ENCODE assay signal across 17 mouse cellular contexts in genomic region chr17:63812586-63812985, GRCm38 (mm10). TPM values are rescaled to one million over a fixed set of nuclear protein-coding genes. Genes with fewer than 3 reads are reported as not detected.
DNase-seq lines count a peak whose midpoint lies in the region; ATAC-seq and TF ChIP-seq lines count a peak whose summit lies in the region.
"Had no signal": no experiment of that assay in that cellular context is flagged by ENCODE, and none has a peak within 500 bp of the region (broad histone marks: within the 10 kb centered on the region; RNA-seq: fewer than 3 reads in every experiment).

No protein-coding gene starts in this region.

- no peak overlapping the region for H3K4me3 ChIP-seq in hindbrain, embryonic 12.5 days
- no peak overlapping the region for H3K4me3 ChIP-seq in hindbrain, embryonic 16.5 days (ENCODE audit: low read length)
- H3K4me3 ChIP-seq: embryonic facial prominence, embryonic 15.5 days; layer of hippocampus, adult 2 months; neural tube, embryonic 12.5 days had no signal

- no peak for TF ChIP-seq CTCF in brain, embryonic 14.5 days (IDR thresholded peaks at IDR 0.05; ENCODE audit: borderline replicate concordance, extremely low read depth, insufficient read depth, insufficient read length)

- H3K9me3 ChIP-seq in hindbrain, embryonic 12.5 days (replicated peaks): no peaks in the 10 kb centered on the region
- H3K9me3 ChIP-seq in hindbrain, embryonic 16.5 days (ENCODE audit: control insufficient read depth, low read length): no peaks in the 10 kb centered on the region
- H3K9me3 ChIP-seq: embryonic facial prominence, embryonic 15.5 days; neural tube, embryonic 12.5 days had no signal

- H3K4me2 ChIP-seq in hindbrain, embryonic 12.5 days (replicated peaks): no peak overlapping the region
- no peak overlapping the region for H3K4me2 ChIP-seq in hindbrain, embryonic 16.5 days (ENCODE audit: low read length)
- H3K4me2 ChIP-seq: embryonic facial prominence, embryonic 15.5 days; neural tube, embryonic 12.5 days had no signal

- 0 out of 2 replicates have a peak, but pooled peaks have one; percentile 15 for ATAC-seq in hindbrain, embryonic 12.5 days (ENCODE audit: low FRiP score)
- no peak for ATAC-seq in hindbrain, embryonic 16.5 days
- ATAC-seq: intestine, embryonic 16.5 days had no signal

- DNase-seq in cerebellum, postnatal 14 days: peak; percentile 34 to 52
- DNase-seq in cerebellum, adult 11 months: no peak
- DNase-seq in lung, postnatal 10 days: peak; percentile 30
- DNase-seq in lung, postnatal 36 days: no peak
- DNase-seq in brain, embryonic 14.5 days (ENCODE audit: low read depth): peak; percentile 70
- DNase-seq: cerebellum, postnatal 36 days; kidney, postnatal 14 days; liver; lung, postnatal 14 days; right cerebral cortex, postnatal 25 days; thymus, postnatal 36 days had no signal

- H3K4me1 ChIP-seq in hindbrain, embryonic 12.5 days: peaks cover 6% of the 10 kb centered on the region; the same call in 1 of the 2 replicates
- peaks cover 2% of the 10 kb centered on the region; the same call in 1 of the 2 replicates for H3K4me1 ChIP-seq in hindbrain, embryonic 16.5 days (ENCODE audit: control insufficient read depth, insufficient read depth, low read depth, low read length)
- H3K4me1 ChIP-seq: embryonic facial prominence, embryonic 15.5 days; neural tube, embryonic 12.5 days had no signal

- no peaks in the 10 kb centered on the region for H3K27me3 ChIP-seq in hindbrain, embryonic 12.5 days
- no peaks in the 10 kb centered on the region for H3K27me3 ChIP-seq in hindbrain, embryonic 16.5 days (replicated peaks; ENCODE audit: control insufficient read depth, insufficient read depth, low read length)
- H3K27me3 ChIP-seq: embryonic facial prominence, embryonic 15.5 days; neural tube, embryonic 12.5 days had no signal

- TF ChIP-seq POLR2A in brain, embryonic 14.5 days (IDR thresholded peaks at IDR 0.05; ENCODE audit: borderline replicate concordance, extremely low read depth, insufficient read depth, insufficient read length, poor library complexity, severe bottlenecking): no peak

- 65% methylated on average over 3 of the region's 3 CpGs for WGBS in hindbrain, embryonic 12.5 days
- 44% methylated on average over 3 of the region's 3 CpGs for WGBS in hindbrain, embryonic 16.5 days

- no peak overlapping the region for H3K9ac ChIP-seq in hindbrain, embryonic 12.5 days
- H3K9ac ChIP-seq in hindbrain, embryonic 16.5 days (ENCODE audit: low read depth, low read length): no peak overlapping the region
- H3K9ac ChIP-seq: embryonic facial prominence, embryonic 15.5 days; neural tube, embryonic 12.5 days had no signal

- no peaks in the 10 kb centered on the region for H3K36me3 ChIP-seq in hindbrain, embryonic 12.5 days
- no peaks in the 10 kb centered on the region for H3K36me3 ChIP-seq in hindbrain, embryonic 16.5 days (ENCODE audit: control insufficient read depth, insufficient read depth, low read length)
- H3K36me3 ChIP-seq: embryonic facial prominence, embryonic 15.5 days; neural tube, embryonic 12.5 days had no signal

- H3K27ac ChIP-seq in hindbrain, embryonic 12.5 days: no peak overlapping the region
- no peak overlapping the region for H3K27ac ChIP-seq in hindbrain, embryonic 16.5 days (ENCODE audit: low read depth, low read length)
- H3K27ac ChIP-seq: embryonic facial prominence, embryonic 15.5 days; layer of hippocampus, adult 2 months; neural tube, embryonic 12.5 days had no signal

RNA-seq across cellular contexts. Expression of gene Fer, which starts 50.3 kb away (rescaled TPM):
- polyA plus RNA-seq in hindbrain, embryonic 12.5 days (2016; fragmentation: Nextera tagmentation; extraction: Ambion mirVana): 33.1 and 39.9 TPM in 2 replicates
- polyA plus RNA-seq in hindbrain, embryonic 16.5 days (2015; fragmentation: Nextera tagmentation; extraction: Ambion mirVana): 33.4 and 35.9 TPM in 2 replicates
- 9.9 and 14.9 TPM in 2 replicates for polyA plus RNA-seq in brain, embryonic 14.5 days (2012; rRNA removed)

RNA-seq across cellular contexts. Expression of gene A930002H24Rik, which starts 51.0 kb away (rescaled TPM):
- polyA plus RNA-seq in hindbrain, embryonic 12.5 days (2016; fragmentation: Nextera tagmentation; extraction: Ambion mirVana): 2.3 and 2.8 TPM in 2 replicates
- polyA plus RNA-seq in hindbrain, embryonic 16.5 days (2015; fragmentation: Nextera tagmentation; extraction: Ambion mirVana): 2.8 and 3.3 TPM in 2 replicates
- 2.4 and 3.9 TPM in 2 replicates for polyA plus RNA-seq in brain, embryonic 14.5 days (2012; rRNA removed)

Comparison
In these comparisons a context has a peak if more than half of its experiments do, and no peak if none do; other contexts are left out.
1. DNase-seq: peak in cerebellum, postnatal 14 days (2 of 2), lung, postnatal 10 days (single experiment) and brain, embryonic 14.5 days (single experiment); none in cerebellum, adult 11 months (single experiment) and lung, postnatal 36 days (single experiment).